Mouse (Mus musculus) layer of hippocampus, adult 9-10 months (tissue): ENCODE measurements at regions not wholly inside any gene's neighbourhood (a gene's known extent, or its start where the extent isn't known, plus 50 kb on each side); places are given as distances from the start of the nearest gene placed in this dataset.

Experiments used
- DNase-seq: peaks from one replicate; pipeline ENCODE4 v3.0.0; 2022; ENCODE audit warnings: low spot score

DNA sequence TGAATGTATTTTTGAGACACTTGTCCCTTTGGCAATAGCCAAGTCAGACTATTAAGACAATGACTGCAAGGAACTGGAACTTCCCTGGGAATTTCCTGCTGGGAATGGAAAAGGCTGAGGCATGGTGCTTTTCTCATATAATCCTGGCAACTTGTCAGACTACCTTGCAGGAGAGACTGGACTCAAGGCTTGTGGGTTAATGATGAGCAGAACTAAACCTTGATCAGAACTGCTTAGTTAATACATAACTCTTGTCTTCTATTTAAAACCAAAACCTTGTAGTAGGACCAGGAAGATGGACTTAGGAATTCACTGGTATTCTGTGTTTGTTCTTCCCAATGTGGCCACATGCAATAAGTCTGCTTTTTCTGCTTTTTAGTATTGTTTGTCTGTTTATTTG lies 579.3 kb upstream of the Plxna2 start:
- no peak for DNase-seq

DNA sequence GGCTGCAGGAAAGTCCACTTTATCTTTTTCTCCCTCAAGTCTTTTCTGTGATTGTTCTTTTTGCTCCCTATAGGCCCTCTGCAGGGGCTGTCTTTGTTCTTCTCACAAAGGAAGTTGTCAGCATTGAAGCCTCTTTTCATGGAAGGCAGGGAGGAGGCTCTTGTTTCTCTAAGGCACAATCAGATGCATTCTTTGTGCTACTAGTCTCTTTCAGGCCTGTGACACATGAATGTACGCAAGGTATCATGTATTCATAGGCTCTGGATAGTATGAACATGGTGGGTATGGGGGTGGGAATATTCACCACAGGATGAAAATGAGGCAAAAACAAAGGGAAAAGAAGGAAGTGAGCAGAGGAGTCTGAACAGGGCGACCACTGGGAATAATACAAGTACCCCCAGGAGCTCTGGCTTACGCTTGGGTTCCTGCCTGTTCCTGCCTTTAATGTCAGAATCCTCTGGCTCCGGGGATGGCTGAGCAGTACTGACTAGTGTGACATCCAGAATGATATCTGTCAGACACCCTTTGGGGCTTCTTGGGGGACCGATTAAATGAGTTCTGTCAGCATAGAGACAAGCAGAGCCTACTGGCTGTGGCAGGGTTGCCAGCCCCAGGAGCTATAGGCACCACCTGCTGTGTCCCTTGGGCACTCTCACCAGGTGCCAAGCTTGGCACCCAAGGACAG lies 583.7 kb upstream of the Plxna2 start:
- DNase-seq = no peak

DNA sequence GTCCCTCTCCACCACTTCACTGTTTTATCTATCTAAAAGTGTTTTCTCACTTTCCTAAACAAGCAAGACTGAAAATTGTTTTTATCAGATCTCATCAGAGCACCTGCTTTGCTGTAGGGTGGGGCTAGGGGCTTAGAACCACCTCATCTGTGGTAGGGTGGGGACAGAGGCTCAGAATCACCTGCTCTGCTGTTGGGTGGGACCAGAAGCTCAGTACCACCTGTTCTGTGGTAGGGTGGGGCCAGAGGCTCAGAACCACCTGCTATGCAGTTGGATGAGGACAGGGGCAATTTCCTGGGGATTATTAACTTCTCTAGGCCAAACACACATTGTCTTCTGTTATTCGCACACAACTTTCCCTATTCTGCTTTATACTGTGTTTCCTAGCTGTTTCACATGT lies 585.4 kb upstream of the Plxna2 start:
- no peak for DNase-seq

GRCm38 (mm10) chr1:194030651-194031228 lies 587.3 kb upstream of the Plxna2 start:
- no peak for DNase-seq

DNA sequence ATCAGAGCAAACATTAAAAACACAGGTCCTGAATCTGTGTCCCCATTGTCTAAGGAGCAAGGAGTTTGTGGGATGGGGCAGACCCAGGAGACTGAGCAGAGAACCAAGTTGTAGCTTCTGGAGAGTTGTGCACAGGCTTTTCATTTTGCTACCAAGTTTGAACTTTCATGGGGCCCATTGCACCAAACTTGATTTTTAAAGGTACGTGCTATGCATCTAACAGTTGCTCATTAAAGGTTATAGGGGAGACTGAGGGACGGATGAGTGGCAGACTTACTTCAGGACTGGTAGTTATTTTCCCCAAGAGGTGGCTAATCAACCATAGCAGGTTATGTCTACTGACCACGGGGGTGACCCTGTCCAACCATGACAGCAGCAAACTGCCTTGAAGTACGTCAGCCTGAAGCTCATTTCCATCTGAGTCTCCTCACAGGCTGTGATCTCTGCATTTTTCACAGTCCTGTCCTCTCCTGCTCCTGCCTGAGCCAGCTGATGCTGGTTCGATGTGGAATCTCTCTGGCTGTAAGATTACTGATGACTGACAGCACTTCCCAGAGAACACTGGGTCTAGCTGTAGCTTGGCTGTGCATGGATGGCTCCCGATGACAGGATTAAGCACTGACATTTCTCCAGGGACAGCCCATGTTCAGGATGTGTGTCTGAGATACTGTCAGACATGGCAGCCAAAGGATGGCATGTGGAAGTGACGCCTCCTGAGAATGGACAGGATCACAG lies 590.9 kb upstream of the Plxna2 start:
- DNase-seq = no peak

- no peak for DNase-seq
These were observed 591.8 kb upstream of the Plxna2 start for GRCm38 (mm10) chr1:194026213-194026612.

- peak; percentile 63 for DNase-seq
These were observed 598.7 kb upstream of the Plxna2 start for GRCm38 (mm10) chr1:194019282-194019681.

DNA sequence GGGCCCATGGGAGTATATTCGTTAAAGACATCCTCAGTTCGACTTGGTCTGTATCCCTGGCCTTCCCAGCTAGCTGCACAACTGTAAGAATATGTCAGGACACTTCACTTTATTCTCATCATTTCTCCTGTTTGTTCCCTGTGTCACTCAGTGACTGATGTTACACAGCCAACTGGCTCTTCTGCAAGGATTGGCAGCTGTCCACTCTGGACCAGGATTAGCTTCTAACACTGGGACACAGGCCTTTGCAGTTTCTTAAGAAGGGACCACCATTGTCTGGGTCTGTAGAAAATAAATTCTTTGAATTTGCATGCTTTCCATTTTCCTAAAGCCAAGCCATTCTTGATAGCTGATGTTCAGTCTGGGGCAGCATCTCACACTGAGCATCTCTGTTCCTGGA lies 622.1 kb upstream of the Camk1g start:
- no peak for DNase-seq

DNA sequence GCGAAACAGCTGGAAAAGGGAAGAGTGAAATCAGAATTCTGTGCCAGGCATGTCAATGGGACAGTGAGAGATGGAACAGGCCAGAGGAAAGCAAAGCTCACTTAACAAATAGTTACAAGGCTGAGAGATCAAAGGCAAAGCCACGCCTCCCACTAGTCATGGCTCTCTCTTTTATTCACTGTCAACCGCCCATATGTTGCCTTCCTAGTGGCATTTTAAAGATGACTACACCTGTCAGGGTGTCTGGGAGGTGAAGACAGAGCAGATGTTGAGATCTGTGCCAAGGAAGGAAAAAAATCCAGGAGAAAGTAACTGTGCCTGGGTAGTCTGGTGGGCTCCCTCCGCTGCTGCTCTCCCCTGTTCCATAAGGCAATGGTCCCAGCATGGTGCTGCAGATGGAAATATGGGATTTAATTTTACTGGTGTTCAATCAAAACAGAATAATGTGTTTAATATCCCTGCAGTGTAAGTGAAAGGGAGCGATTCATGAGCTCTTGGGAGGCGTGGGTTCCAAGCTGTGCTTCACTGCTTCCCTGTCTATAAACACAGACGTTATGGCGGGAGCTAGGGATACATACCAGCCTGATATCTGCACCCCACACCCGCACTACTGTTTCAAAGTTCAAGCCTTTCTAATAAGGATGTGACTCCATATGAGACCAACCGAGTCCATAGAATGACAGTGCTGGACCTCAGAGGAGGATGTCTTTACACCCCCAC lies 620.0 kb upstream of the Camk1g start:
- DNase-seq = no peak

- no peak for DNase-seq
These were observed 619.1 kb upstream of the Camk1g start for GRCm38 (mm10) chr1:193988970-193989904.

DNA sequence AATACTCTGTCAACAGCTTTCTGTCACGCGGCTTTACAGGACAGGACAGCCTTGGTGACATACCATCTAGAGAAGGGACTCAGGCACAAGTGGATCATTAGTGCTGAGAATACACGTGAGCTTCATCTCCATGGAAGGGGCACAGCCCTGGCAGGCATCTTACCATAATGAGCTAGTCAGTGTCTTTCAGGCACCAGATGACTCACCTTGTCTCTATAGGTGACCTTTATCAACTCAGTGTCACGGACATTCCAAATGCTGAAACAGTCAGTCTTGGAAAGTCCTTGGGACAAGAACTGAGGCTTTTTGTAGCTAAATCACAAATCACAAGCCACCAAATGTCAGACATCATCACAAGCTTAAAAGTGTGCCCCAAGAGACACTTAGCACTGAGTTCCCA lies 610.5 kb upstream of the Camk1g start:
- DNase-seq = no peak

GRCm38 (mm10) chr1:193971537-193971936 lies 601.4 kb upstream of the Camk1g start:
- DNase-seq = no peak

DNA sequence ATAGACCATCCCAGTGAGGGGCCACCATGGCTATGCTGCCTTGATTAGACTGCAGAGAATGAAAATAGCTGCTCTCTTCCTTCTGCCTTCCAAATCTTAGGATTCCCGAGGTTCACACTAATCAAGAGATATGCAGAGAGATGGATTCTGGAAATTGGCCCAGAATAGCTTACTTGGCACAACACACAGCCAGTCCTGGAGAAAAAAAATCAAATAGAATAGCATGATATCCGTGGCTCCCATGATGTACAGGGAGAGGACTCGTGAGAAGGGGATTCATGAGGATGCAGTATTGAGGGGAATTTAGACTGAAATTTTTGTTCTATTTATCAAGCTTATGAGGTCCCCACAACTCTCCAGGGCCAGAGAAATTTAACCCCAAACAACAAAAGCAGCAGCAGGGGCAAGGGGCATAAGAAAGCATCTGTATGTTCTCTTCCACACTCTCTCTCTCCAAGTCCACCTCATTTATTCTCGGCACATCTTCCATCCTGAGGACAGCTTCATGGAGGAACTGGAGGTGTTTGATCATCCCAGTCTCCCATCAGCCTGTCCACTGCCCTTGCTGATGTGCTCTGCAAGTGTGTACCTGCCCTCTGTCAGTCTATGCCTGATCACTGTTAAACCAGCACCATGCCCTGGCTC lies 599.3 kb upstream of the Camk1g start:
- no peak for DNase-seq

DNA sequence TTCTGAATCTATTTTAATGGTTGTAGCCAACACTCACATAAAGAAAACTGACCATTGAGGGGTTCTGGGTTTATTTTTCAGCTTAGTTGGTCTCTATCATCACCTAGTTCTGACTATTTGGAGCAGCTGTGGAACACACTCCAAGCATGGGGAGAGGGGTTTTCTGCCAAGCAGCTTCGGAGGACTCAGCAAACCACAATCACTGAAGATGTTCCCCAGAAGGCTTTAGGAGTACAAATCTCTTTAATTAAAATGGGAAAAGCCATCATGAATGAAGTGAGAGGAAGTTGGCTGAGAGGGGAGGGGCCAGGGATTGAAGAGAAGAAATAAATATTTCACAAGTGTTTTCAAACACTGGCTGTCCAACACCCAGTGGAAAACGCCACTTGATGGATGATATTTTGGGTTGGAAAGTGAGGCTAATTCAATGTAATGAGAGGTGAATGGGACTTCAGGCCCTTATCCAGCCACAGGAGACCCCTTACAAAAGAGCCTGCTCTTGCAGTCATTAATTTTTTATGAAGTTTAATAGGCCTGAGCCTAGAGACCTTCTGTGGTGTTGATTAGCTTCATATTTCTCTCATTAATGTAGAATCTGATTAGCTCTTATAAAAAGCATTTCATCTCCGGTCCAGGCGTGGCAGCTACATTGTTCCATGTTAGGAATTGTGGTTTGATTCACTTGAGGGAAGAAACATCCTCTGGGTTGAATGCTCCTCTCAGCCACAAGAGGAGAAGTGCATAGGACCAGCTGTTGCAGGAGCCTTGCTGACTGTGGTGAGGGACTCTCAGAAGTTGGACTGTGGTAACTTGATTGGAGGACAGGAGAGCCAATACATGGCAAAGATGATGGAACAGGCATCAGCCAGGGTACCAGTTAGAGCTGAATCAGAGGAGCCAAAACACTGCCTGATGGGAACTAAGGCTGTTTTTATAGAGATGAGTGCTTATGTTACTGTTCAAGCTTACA lies 598.1 kb upstream of the Camk1g start:
- no peak for DNase-seq

DNA sequence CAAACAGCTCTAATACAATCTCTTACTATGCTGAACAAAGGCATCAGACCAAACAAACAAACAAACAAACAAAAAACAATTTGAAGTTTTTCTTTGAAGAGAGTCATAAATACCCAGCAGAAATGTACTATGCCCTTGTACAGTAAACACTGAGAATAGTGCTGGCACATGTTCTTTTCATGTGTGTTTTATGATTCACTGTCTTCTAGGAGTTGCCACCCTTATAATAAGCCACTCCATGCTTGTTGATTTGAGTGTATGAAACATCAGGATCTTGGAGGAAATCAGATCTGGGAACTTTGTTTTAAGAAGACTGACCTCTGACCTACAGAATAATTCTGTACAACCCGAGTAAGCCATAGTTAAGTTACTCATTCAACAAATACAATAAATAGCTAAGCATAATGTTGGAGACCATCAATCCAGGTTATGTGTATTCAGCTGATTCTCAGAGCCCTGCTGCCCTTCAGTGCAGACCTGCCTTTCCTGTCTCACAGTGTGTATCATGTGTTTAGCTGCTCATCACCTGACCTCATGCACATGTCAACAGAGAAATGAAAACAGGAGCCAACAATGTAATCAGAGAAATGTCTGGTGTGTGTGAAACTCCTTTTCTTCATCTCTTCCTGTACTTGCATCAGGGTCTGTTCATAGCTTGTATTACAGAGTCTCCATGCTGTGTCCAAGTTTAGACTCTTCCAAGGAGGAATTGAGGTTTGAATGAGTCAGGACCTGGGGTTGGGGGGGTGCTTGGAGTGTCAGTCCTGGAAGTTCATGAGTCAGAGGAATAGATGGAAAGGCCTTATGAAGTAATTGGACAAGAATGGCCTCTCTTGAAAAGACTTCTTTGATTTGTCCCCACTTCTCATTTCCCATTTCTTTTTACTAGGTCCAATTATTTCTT lies 596.8 kb upstream of the Camk1g start:
- DNase-seq = no peak

GRCm38 (mm10) chr1:193965278-193965677 lies 595.2 kb upstream of the Camk1g start:
- DNase-seq = no peak

DNA sequence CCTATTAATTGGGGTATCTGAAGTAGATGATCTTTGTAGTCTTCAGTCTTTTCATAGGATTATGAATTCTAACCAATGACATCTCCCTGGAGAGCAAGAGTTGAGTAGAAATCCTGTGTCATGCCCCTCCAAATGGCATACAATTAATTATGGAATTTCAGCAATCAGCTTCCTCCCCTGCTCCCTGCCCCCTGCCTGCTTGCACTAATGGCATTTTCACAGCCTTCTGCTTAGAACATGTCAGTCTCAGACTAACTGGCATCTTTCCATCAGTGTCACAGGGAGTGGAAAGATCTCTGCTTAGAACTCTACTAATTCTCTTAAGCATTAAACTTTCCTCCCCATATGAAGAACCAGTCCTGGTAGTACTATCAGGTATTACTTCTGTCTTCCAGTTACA lies 581.8 kb upstream of the Camk1g start:
- DNase-seq = no peak

DNA sequence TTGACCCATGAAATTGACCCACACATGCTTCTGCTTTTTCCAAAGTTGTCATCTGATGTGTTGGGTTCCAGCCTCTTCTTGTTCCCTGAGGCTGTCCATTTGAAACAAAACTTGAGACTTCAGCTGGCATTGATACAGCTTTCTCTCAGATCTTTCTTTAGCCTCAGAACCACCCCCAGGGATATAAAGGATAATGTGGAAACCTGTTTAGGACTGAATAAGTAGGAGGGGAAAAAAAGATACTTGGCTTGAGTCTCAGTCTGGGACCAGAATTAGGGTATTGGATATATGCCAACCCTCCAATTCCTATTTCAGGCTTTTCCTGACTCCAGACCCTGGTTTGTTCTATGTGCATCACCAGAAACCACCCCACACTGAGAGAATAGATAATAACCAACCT lies 579.7 kb upstream of the Camk1g start:
- no peak for DNase-seq
